Mouse (Mus musculus) E14TG2a.4 (cell line): Measurements from ENCODE around the gene St5.

Source experiments
- CTCF ChIP-seq: conservative IDR thresholded peaks from 2 replicates; pipeline ENCODE4 v1.5.1; 2014; ENCODE audit warnings: low read length
- POU5F1 ChIP-seq: IDR thresholded peaks from 2 replicates; pipeline ENCODE4 v1.6.1; 2014; ENCODE audit warnings: low read length, borderline replicate concordance

GRCm38 (mm10) chr7:109493319-109494316, 209.8 kb downstream of the St5 start:
- TF ChIP-seq CTCF: no peak
- no peak for TF ChIP-seq POU5F1
